Mouse (Mus musculus) midbrain, embryonic 11.5 days (tissue): ENCODE data around the gene Cdca7l. TPM values are rescaled to one million over a fixed set of nuclear protein-coding genes. Genes with fewer than 3 reads are reported as not detected.

Experiments used
- ATAC-seq: fragments of 200-750 bp; cut with Nextera tagmentation; 2 replicates; pipeline ENCODE4 v1.8.0; 2017; ENCODE audit warnings: moderate TSS enrichment, moderate library complexity; ENCODE audit not compliant: low FRiP score
- DNase-seq: peaks from one replicate; pipeline ENCODE4 v3.0.0; 2015; ENCODE audit warnings: low spot score; ENCODE audit errors: missing footprints
- H3K27ac ChIP-seq: fragments of 300-500 bp; sonication (generic); 2 replicates; pipeline ENCODE4 v1.5.1; 2014; ENCODE audit warnings: low read depth, low read length
- H3K27me3 ChIP-seq: fragments of 300-500 bp; sonication (generic); 2 replicates; pipeline ENCODE4 v1.6.1; 2014; ENCODE audit warnings: mild to moderate bottlenecking, low read length, moderate library complexity, mixed read lengths; ENCODE audit not compliant: control insufficient read depth, insufficient read depth
- H3K36me3 ChIP-seq: fragments of 300-500 bp; sonication (generic); 2 replicates; pipeline ENCODE4 v1.6.1; 2014; ENCODE audit warnings: mild to moderate bottlenecking, low read length, moderate library complexity, mixed read lengths; ENCODE audit not compliant: control insufficient read depth, insufficient read depth
- H3K4me1 ChIP-seq: fragments of 300-500 bp; sonication (generic); 2 replicates; pipeline ENCODE4 v1.6.1; 2014; ENCODE audit warnings: low read length; ENCODE audit not compliant: control insufficient read depth, insufficient read depth
- H3K4me2 ChIP-seq: fragments of 300-500 bp; sonication (generic); 2 replicates; pipeline ENCODE4 v1.6.1; 2014; ENCODE audit warnings: mild to moderate bottlenecking, moderate library complexity
- H3K4me3 ChIP-seq: fragments of 300-500 bp; sonication (generic); 2 replicates; pipeline ENCODE4 v1.5.1; 2014; ENCODE audit warnings: low read depth, low read length
- H3K9ac ChIP-seq: fragments of 300-500 bp; sonication (generic); 2 replicates; pipeline ENCODE4 v1.6.1; 2014; ENCODE audit warnings: low read length
- H3K9me3 ChIP-seq: fragments of 300-500 bp; sonication (generic); 2 replicates; pipeline ENCODE4 v1.6.1; 2016; ENCODE audit warnings: low read length; ENCODE audit not compliant: control insufficient read depth
- WGBS: fragments of 180-500 bp; shearing (Covaris S2); extraction: QIAGEN DNeasy Blood & Tissue Kit; methylation state at CpG from one replicate; pipeline ENCODE4 v1.1.7; 2014; 5-methylcytosine and 5-hydroxymethylcytosine counted together
- polyA plus RNA-seq: library from polyadenylated mRNA; unstranded; fragments of >200 nt; fragmentation: Nextera tagmentation; extraction: Ambion mirVana; gene quantifications from 2 replicates; pipeline ENCODE4 v1.2.1, GENCODE M21; 2014

Gene Cdca7l
- polyA plus RNA-seq, 1 experiment from 2014 or later = 45.2 TPM

GRCm38 (mm10) chr12:117820859-117821221 is 16.8 kb downstream of the Cdca7l start:
- no peak overlapping the region for H3K4me2 ChIP-seq
- no peak overlapping the region for H3K4me3 ChIP-seq
- H3K9ac ChIP-seq = no peak overlapping the region
- ATAC-seq (peak; percentile 9; the same call in 1 of the 2 replicates), DNase-seq (peak; percentile 89)
- H3K27me3 ChIP-seq = no peaks in the 10 kb centered on the region; the same call in 1 of the 2 replicates
- H3K4me1 ChIP-seq = no peaks in the 10 kb centered on the region
- no peak overlapping the region for H3K27ac ChIP-seq
- no peaks in the 10 kb centered on the region for H3K36me3 ChIP-seq
- H3K9me3 ChIP-seq = no peaks in the 10 kb centered on the region

GRCm38 (mm10) chr12:117821394-117821793 is 17.3 kb downstream of the Cdca7l start:
- Histone ChIP-seq H3K27me3 (no peaks in the 10 kb centered on the region; the same call in 1 of the 2 replicates), H3K36me3 (no peaks in the 10 kb centered on the region), H3K9me3 (no peaks in the 10 kb centered on the region), H3K27ac (no peak overlapping the region), H3K4me3 (no peak overlapping the region), H3K9ac (no peak overlapping the region), H3K4me2 (no peak overlapping the region), H3K4me1 (no peaks in the 10 kb centered on the region)
- WGBS = 71% methylated on average over 1 of the region's 1 CpGs
- DNase-seq (no peak), ATAC-seq (no peak)

- 90% methylated on average over 3 of the region's 3 CpGs for WGBS
- DNase-seq = no peak
- H3K4me1 ChIP-seq = no peaks in the 10 kb centered on the region
- no peaks in the 10 kb centered on the region for H3K36me3 ChIP-seq
- no peak overlapping the region for H3K4me2 ChIP-seq
- ATAC-seq = no peak
- H3K9me3 ChIP-seq = no peaks in the 10 kb centered on the region
- no peak overlapping the region for H3K4me3 ChIP-seq
- H3K27me3 ChIP-seq = no peaks in the 10 kb centered on the region
- H3K27ac ChIP-seq = no peak overlapping the region
- H3K9ac ChIP-seq = no peak overlapping the region
Measured at GRCm38 (mm10) chr12:117828350-117828749, 24.3 kb downstream of the Cdca7l start.

- H3K36me3 ChIP-seq = no peaks in the 10 kb centered on the region
- no peak overlapping the region for H3K27ac ChIP-seq
- no peak overlapping the region for H3K4me3 ChIP-seq
- no peaks in the 10 kb centered on the region for H3K4me1 ChIP-seq
- no peak overlapping the region for H3K9ac ChIP-seq
- DNase-seq (peak; percentile 53), ATAC-seq (no peak)
- WGBS = 84% methylated on average over 8 of the region's 8 CpGs
- no peak overlapping the region for H3K4me2 ChIP-seq
- H3K27me3 ChIP-seq = no peaks in the 10 kb centered on the region
- no peaks in the 10 kb centered on the region for H3K9me3 ChIP-seq
Measured at GRCm38 (mm10) chr12:117831351-117831961, 27.4 kb downstream of the Cdca7l start.

- H3K4me2 ChIP-seq = no peak overlapping the region
- H3K27ac ChIP-seq = no peak overlapping the region
- no peaks in the 10 kb centered on the region for H3K9me3 ChIP-seq
- H3K9ac ChIP-seq = no peak overlapping the region
- DNase-seq (no peak), ATAC-seq (no peak)
- 62% methylated on average over 5 of the region's 5 CpGs for WGBS
- H3K36me3 ChIP-seq = no peaks in the 10 kb centered on the region
- H3K4me3 ChIP-seq = no peak overlapping the region
- H3K4me1 ChIP-seq = no peaks in the 10 kb centered on the region
- no peaks in the 10 kb centered on the region for H3K27me3 ChIP-seq
Measured at GRCm38 (mm10) chr12:117832190-117832589, 28.1 kb downstream of the Cdca7l start.

GRCm38 (mm10) chr12:117834652-117835051 is 30.6 kb downstream of the Cdca7l start:
- Histone ChIP-seq H3K4me2 (no peak overlapping the region), H3K27ac (no peak overlapping the region), H3K27me3 (no peaks in the 10 kb centered on the region), H3K36me3 (no peaks in the 10 kb centered on the region), H3K4me3 (no peak overlapping the region), H3K9me3 (no peaks in the 10 kb centered on the region), H3K9ac (no peak overlapping the region), H3K4me1 (no peaks in the 10 kb centered on the region)
- DNase-seq = no peak
- WGBS = 87% methylated on average over 2 of the region's 2 CpGs
- no peak for ATAC-seq

GRCm38 (mm10) chr12:117835371-117835770 is 31.3 kb downstream of the Cdca7l start:
- Histone ChIP-seq H3K27me3 (no peaks in the 10 kb centered on the region), H3K9me3 (no peaks in the 10 kb centered on the region), H3K4me3 (no peak overlapping the region), H3K4me1 (no peaks in the 10 kb centered on the region), H3K4me2 (no peak overlapping the region), H3K27ac (no peak overlapping the region), H3K36me3 (no peaks in the 10 kb centered on the region), H3K9ac (no peak overlapping the region)
- ATAC-seq (no peak), DNase-seq (no peak)
- WGBS = 73% methylated on average over 10 of the region's 10 CpGs

- Histone ChIP-seq H3K4me3 (no peak overlapping the region), H3K9ac (no peak overlapping the region), H3K4me2 (no peak overlapping the region), H3K27me3 (no peaks in the 10 kb centered on the region), H3K9me3 (no peaks in the 10 kb centered on the region), H3K4me1 (no peaks in the 10 kb centered on the region), H3K36me3 (no peaks in the 10 kb centered on the region), H3K27ac (no peak overlapping the region)
- ATAC-seq (no peak), DNase-seq (no peak)
- 92% methylated on average over 4 of the region's 4 CpGs for WGBS
Measured at GRCm38 (mm10) chr12:117837376-117837775, 33.3 kb downstream of the Cdca7l start.

- no peaks in the 10 kb centered on the region for H3K36me3 ChIP-seq
- no peaks in the 10 kb centered on the region for H3K9me3 ChIP-seq
- WGBS = 63% methylated on average over 1 of the region's 1 CpGs
- DNase-seq (no peak), ATAC-seq (no peak)
- H3K27me3 ChIP-seq = no peaks in the 10 kb centered on the region
- peaks cover 7% of the 10 kb centered on the region for H3K4me1 ChIP-seq
- no peak overlapping the region for H3K9ac ChIP-seq
- H3K27ac ChIP-seq = no peak overlapping the region
- no peak overlapping the region for H3K4me3 ChIP-seq
- H3K4me2 ChIP-seq = no peak overlapping the region
Measured at GRCm38 (mm10) chr12:117840705-117841104, 36.6 kb downstream of the Cdca7l start.
